Mouse (Mus musculus) Muller cell, postnatal 12 days (primary cell): Measurements from ENCODE around the gene Fam20b.
A peak's percentile ranks its signal among the peaks of the same experiment; 100 is the strongest.

ENCODE experiments used
- DNase-seq: peaks from one replicate; pipeline ENCODE4 v3.0.0-alpha.2; 2015; ENCODE audit errors: inconsistent ontology term

Gene Fam20b

GRCm38 (mm10) chr1:156718950-156719805 lies at the start of gene Fam20b:
TSS of gene Fam20b (minus strand) at chr1:156719086.
- DNase-seq = peak; percentile 98

DNA sequence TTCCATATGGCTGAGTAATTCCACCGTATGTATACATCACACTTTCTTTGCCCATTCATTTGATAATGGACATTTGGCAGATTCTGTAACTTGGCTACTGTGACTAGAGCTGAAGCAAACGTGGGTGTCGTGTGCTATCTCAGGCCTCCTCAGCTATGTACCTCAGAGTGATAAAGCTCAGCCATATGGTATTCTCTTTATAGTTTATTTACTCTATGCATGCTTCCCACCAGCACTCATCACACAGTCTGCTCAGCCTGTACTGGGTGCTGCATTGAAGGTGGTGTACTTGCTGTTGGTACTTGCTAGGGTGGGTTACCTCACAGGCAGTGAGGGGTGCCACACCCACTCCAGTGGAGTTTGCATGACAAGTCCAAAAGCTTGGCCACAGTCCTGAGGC lies 46.4 kb upstream of the Fam20b start:
- DNase-seq = no peak

GRCm38 (mm10) chr1:156764584-156764983 lies 45.7 kb upstream of the Fam20b start:
- DNase-seq = no peak

DNA sequence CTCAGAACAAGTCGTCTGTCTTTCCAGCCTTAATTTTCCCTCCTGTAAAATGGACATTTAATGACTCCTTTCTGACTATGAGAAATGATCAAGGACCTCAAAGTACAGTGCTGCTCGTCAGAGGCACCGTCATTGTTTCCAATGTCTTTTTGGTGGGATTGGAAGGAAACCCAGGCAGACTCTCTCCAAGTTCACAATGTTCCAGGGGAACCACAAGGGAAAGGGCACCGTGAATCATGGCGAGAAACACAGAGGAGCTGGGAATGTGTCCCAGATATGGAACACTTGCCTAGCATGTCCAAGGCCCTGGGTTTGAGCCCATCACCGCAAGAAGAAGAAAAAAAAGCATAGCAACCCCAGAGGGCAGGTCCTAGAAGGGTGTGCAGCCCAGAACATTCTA lies 44.4 kb upstream of the Fam20b start:
- DNase-seq = no peak

DNA sequence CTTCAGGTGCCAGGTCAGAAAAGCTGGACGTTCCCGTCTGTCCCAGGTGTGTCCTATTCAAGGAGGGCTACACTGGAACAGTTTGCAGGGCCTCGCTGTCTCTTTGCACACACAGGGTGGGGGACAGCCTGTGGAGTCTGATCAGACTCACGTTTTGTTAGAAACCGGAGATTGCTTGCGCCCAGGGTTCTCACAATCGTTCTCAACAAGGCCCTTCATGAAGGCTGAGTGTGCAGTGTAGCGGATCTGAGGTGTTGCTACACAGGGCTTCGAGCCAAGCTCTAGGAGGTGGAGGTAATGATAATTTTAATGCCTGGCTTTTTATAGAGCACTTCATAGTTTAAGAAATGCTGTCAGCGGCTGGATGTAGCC lies 42.5 kb upstream of the Fam20b start:
- no peak for DNase-seq

DNA sequence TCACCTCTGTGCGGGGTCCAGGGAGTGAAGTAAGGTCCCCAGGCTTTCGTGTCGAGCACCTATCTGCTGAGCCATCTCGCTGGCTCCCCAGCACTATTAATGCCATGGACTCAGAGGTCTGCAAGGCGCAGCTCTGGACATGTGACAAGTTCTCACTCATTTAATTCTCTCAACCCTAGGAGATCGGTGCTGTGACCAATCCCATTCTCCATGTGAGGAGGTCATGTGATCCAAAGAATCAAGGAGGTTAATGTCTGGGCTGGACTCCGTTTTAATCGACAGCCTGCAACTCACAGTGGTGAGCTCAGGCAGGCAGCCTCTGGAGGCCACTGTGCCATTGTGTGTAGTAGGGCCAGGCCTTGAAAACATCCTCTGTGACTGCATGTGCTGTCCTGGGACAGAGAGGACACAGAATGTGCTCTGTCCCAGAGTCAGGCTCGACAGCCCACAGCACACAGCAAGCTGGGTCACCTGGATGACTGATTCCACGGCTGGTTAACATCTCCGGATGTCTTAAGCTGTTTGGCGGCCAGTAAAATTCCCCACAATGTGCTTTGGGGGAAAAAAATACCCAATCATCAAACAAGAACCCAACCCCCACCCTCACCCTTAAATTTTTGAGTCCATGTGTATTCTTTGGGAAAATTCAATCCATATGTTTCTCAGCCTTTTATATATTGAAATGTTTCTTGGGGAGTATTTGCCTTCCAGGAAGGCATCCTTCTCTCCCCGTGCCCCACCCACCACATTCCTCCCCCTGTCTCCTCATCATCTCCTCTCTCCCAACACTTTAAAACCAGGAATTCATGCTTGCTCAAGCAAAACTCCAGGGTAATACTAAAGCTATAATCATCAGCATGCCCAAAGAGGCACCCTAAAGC lies 41.9 kb upstream of the Fam20b start:
- DNase-seq = no peak

GRCm38 (mm10) chr1:156758326-156758725 lies 39.4 kb upstream of the Fam20b start:
- DNase-seq = no peak

DNA sequence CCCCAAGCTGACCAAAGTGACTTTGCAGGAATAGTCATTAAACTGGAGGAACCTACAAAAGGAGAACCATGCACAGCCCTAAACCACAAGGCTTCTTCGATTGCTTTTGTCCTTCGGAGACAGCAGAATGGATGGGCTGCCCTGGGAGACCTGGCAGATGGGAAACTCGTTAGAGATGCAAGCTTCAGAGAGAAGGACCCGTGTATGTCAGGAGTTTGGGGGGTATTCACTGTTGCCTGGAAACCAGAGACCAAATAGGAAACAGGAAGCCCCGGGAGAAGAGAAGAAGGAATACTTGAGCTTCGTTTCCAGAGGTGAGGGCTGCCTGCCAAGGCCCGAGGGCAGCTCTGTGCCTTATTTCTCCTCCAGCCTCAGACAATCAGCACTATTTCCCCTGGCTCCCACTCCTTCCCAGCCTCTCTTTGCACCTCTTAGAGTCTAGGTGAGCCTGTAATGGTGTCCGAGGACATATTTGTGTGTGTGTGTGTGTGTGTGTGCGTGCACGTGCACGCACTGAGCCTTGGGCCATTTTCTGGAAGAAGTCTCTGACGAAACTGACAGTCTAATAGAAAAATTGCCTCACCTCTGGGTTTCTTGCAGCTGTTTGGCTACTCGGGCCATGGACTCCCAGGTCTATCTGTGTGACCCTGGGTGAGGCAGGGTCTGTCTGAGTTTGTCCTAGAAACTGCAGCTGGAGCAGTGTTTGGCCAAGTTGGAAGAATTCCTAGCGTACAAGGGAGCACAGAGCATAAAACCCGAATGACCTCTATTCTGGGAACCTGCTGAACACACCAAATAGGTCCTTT lies 35.9 kb upstream of the Fam20b start:
- no peak for DNase-seq

DNA sequence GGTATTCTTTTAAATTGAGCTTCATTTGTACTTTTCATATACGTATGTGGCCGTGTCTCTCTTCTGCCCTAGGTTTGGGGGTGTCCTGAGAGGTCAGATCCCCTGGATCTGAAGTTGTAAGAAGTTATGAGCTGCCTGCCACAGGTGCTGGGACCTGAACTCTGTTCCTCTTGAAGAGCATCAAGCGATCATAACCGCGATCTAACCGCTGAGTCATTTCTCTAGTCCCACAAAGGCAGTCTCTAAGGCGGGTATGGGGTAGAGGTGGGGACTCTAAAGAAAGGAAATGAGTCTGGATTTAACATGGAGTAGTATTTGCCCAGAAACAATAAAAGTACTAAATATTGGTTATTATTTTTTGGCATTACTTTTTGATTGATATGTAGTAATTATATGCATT lies 34.1 kb upstream of the Fam20b start:
- DNase-seq = no peak

- DNase-seq = peak; percentile 57
These were observed 33.3 kb upstream of the Fam20b start for GRCm38 (mm10) chr1:156752020-156752724.

DNA sequence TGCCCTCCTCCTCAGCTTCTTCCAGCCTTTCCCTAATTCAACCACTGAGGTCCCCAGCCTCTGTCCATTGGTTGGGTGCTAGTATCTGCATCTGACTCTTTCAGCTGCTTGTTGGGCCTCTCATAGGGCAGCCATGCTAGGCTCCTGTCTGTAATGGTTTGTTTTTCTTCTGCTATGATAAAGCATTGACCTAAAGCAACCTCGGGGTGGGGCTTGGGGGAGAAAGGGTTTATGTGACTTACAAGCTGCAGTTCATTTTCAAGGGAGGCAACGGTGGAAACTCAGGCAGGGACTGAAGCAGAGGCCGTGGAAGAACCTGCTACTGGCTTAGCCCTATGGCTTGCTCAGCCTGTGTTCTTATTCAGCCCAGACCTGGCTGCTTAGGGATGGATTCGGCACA lies 31.4 kb upstream of the Fam20b start:
- DNase-seq = no peak

DNA sequence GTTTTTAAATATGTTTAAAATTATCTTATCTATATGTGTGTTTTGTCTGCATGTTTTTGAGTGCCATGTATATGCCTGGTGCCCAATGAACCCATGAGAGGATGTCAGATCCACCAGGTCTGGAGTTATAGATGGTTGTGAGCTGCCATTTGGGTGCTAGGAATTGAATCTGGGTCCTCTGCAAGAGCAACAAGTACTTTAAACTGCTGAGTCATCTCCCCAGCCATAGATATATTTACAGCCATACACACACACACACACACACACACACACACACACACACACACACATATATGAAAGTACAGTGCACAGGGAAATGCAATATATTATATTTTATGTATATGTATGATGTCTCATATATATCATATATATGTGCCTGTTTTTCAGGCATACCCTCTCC lies 30.2 kb upstream of the Fam20b start:
- DNase-seq = no peak

DNA sequence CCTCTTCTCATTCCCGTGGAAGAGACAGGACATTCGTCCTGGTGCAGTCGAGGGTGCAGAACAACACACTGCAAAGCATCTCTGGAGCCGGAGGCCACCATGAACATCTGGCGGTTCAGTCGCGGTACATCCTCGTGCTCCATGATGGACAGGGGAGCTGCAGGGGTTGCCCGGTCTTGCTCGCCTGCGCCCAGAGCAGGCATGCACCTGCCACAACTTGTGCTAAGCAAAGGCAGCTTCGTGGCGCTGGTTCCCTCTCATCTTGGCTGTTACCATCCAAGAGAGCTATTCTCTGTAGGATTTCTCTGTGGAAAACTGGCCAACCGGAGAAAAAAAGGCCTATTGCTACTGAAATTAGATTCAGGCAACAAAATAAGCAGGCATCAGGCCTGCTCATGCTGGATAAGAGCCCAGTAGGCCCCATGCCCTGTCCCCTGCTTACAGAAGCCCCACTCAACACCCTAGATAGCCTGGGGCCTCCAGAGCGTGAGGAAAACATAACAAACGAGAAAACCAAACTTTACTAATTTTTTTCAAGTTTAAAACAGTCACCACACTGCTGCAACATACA lies 29.6 kb upstream of the Fam20b start:
- DNase-seq = no peak

DNA sequence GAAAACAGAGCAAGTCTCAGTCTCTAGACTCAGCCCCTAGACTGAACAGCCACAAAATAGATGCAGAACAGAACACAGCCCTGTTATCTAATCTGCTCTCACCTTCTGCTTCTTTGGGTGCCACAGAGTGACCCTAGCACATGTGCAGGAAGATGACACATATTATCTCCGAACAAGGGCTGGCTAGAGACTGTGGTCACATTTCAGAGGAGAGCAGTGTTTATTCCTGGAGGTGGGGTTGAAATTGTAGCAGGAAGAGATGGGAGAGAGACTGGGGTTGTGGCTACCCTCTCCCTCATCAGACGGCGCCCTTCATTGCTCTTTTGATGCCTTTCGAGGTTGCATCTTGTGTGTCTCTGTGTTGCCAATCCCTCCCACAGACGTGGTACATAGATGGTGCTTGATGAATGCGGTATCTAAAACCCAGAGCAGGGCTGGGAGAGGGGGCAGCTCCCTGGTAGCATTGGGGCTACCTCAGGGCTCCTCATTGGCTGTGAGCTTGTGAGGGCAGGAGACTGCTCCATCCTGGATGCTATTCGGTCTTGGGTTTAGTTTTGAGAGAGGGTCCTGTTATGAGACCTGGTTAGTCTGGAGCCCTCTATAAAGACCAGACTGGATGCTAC lies 26.4 kb upstream of the Fam20b start:
- no peak for DNase-seq

DNA sequence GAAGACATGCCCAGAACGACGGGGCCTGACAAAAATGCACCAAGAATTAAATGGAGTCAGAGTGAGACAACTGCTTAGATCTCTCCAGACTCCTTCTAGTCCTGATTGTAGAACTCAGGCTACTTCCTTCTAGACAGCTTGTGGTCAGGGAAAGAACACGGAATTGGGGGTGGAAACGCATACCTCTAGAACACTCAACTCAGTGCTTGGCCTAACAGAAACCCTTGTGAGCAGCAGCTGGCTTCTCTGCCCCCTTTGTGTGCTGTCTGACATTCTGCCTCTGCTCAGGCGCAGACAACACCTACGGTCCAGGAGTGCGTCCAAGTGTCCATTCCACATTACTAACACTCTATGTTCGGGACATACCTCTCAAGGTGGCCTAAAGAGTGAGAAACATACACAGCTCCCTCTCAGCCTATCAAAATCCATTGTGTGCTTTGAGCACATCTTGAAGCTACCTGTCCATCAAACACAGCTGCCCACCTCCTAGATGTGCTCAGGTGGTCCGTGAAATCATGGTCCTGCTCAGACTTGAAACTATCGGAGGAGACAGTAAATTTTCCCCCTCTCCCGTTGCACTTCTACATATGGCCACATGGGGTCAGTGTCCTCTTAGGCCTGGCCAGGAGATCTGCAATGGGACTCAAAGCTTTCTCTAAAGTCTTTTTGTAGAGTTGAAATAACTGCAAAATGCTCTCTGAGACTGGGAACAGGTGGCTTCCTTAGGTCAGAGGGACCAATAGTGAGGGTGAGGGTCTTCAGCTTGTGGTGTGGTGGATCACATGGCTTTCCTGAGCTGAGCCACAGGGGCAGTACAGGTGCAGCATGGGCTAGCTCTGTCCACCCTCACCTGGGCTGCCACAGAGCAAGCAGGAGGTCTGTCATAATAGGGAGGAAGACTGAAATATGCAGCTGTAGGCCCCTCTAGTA lies 22.9 kb upstream of the Fam20b start:
- peak; percentile 50 for DNase-seq

DNA sequence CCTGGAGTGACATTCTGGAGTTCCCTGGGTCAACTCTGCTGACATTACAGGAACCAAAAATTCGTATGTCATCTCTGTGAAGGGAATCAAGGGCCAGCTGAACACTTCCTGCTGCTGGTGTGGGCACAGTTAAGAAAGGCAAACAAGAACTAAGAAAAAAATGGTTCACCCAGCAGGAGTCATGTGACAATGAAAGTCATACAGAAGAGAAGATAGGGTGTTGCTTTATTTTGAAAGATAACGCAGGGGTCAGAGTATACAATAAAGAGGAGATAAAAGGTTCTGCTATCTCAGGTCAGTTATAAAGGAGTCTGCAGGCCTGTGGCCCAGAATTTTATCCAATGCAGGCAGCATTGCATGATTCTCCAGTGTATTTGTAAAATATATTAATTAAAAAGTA lies 16.9 kb upstream of the Fam20b start:
- no peak for DNase-seq

- DNase-seq = no peak
These were observed 15.1 kb upstream of the Fam20b start for GRCm38 (mm10) chr1:156734019-156734418.

GRCm38 (mm10) chr1:156733559-156733958 lies 14.7 kb upstream of the Fam20b start:
- DNase-seq = no peak

DNA sequence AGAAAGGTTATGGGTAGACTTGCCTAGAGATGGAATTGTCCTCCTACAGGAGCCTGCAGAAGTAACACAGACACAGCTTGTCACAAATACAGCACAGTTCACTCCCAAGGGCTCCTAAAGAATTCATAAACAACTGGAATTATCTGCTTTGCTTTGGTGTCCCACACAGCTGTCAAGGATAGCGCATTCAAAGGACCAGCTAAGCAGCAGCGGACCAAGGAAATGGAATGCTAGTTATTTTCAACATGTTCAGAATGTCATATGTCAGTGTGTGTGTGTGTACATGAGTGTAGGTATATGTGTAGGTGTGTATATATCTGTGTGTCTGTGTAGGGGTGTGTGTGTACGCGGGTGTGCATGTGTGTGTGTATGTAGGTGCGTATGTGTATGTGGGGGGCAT lies 14.1 kb upstream of the Fam20b start:
- DNase-seq = no peak

DNA sequence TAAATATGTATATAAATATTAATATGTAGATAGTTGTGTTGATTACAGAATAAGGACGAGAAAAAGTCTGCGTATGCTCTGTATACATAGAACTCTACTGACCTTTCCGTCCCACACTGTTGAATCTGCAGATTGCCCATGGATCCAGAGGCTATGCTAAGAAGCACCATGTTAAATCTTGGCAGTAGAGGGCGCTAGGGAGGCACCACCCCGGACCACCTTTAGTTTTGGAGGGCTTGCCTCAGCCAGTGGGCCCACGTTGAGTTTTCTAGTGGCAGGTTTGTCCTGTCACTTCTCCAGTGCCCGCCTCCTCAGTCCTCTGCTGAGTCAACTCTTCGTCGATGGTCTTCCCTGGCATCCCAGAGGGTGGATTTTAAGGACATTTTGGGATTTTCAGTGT lies 11.9 kb upstream of the Fam20b start:
- DNase-seq = no peak
